Comparison of ENCODE assay signal across 8 mouse cellular contexts in the genomic region with DNA sequence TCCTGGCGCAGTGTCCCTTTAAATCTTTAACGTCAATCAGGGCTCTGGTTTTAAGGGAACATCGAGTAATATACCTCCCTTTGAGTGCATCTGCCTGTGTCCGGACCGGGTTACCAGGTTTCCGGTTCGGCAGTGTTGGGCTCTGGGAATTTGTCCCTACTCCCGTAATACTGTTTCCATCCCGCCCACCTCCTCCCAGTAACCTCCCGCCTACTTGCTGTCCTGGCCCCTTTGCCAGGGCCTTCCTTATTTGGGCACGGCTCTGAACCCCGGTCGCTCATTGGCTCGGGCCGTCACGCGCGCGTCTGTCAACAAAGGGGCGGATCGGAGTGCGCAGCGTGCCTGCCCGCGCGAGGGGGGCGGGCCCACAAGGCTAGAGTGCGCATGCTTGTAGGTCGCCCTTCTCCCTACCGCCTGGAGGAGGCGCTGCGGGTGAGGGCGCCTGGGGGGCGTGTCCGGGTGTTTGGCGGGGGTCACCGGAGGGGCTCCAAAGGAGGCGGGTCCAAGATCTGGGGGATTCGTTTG. TPM values are rescaled to one million over a fixed set of nuclear protein-coding genes. Genes with fewer than 3 reads are reported as not detected.
DNase-seq lines count a peak whose midpoint lies in the region; ATAC-seq lines count a peak whose summit lies in the region.

No protein-coding gene starts in this region.

- H3K9me3 ChIP-seq in heart, embryonic 13.5 days = no peaks in the 10 kb centered on the region
- no peaks in the 10 kb centered on the region for H3K9me3 ChIP-seq in liver, embryonic 12.5 days (replicated peaks)
- no peaks in the 10 kb centered on the region for H3K9me3 ChIP-seq in stomach, embryonic 15.5 days

- ATAC-seq in heart, embryonic 13.5 days (ENCODE audit: extremely low read depth, insufficient number of reproducible peaks, low FRiP score, low TSS enrichment) = peak; percentile 95
- ATAC-seq in liver, embryonic 12.5 days = peak; percentile 97
- peak; percentile 99 for ATAC-seq in stomach, embryonic 15.5 days (ENCODE audit: insufficient read depth, low FRiP score, low read depth)

- H3K4me2 ChIP-seq in heart, embryonic 13.5 days = peak overlapping the region; percentile 81
- H3K4me2 ChIP-seq in liver, embryonic 12.5 days = peak overlapping the region; percentile 73
- peak overlapping the region; percentile 87 for H3K4me2 ChIP-seq in stomach, embryonic 15.5 days

- H3K27ac ChIP-seq in brown adipose tissue, adult 24 weeks (replicated peaks; ENCODE audit: low read depth, low read length) = peak overlapping the region; percentile 88
- peak overlapping the region; percentile 90 for H3K27ac ChIP-seq in heart, embryonic 13.5 days (replicated peaks)
- H3K27ac ChIP-seq in liver, embryonic 12.5 days = peak overlapping the region; percentile 55
- peak overlapping the region; percentile 60 for H3K27ac ChIP-seq in stomach, embryonic 15.5 days

- no peaks in the 10 kb centered on the region for H3K27me3 ChIP-seq in heart, embryonic 13.5 days (replicated peaks)
- no peaks in the 10 kb centered on the region for H3K27me3 ChIP-seq in liver, embryonic 12.5 days (replicated peaks)
- no peaks in the 10 kb centered on the region for H3K27me3 ChIP-seq in stomach, embryonic 15.5 days (replicated peaks)

- H3K4me3 ChIP-seq in brown adipose tissue, adult 24 weeks (ENCODE audit: insufficient read depth, low read depth, low read length) = peak overlapping the region; percentile 58
- peak overlapping the region; percentile 60 for H3K4me3 ChIP-seq in heart, embryonic 13.5 days
- peak overlapping the region; percentile 47 for H3K4me3 ChIP-seq in liver, embryonic 12.5 days
- peak overlapping the region; percentile 49 for H3K4me3 ChIP-seq in stomach, embryonic 15.5 days (replicated peaks)

- under 1% methylated on average over 39 of the region's 39 CpGs for WGBS in heart, embryonic 13.5 days
- WGBS in liver, embryonic 12.5 days (ENCODE audit: insufficient replicate concordance) = under 1% methylated on average over 39 of the region's 39 CpGs
- under 1% methylated on average over 39 of the region's 39 CpGs for WGBS in stomach, embryonic 15.5 days

- H3K4me1 ChIP-seq in brown adipose tissue, adult 24 weeks (ENCODE audit: control insufficient read depth, insufficient read depth, insufficient read length, low read length) = no peaks in the 10 kb centered on the region
- H3K4me1 ChIP-seq in heart, embryonic 13.5 days = peaks cover 22% of the 10 kb centered on the region
- peaks cover 21% of the 10 kb centered on the region for H3K4me1 ChIP-seq in liver, embryonic 12.5 days
- H3K4me1 ChIP-seq in stomach, embryonic 15.5 days = peaks cover 6% of the 10 kb centered on the region; the same call in 1 of the 2 replicates

- peaks cover 47% of the 10 kb centered on the region for H3K36me3 ChIP-seq in heart, embryonic 13.5 days
- peaks cover 46% of the 10 kb centered on the region for H3K36me3 ChIP-seq in liver, embryonic 12.5 days
- H3K36me3 ChIP-seq in stomach, embryonic 15.5 days = peaks cover 18% of the 10 kb centered on the region

- H3K9ac ChIP-seq in heart, embryonic 13.5 days = peak overlapping the region; percentile 83
- H3K9ac ChIP-seq in liver, embryonic 12.5 days = peak overlapping the region; percentile 33; the same call in 1 of the 2 replicates
- H3K9ac ChIP-seq in stomach, embryonic 15.5 days = no peak overlapping the region

- DNase-seq in CD4-positive, CD25-positive, alpha-beta regulatory T cell, adult 2 months (ENCODE audit: low read depth, low spot score) = peak; percentile 97
- peak; percentile 94 for DNase-seq in fat pad, adult 2 months (ENCODE audit: extremely low read depth, low read depth, low spot score)
- DNase-seq in kidney, postnatal 10 days = peak; percentile 99
- DNase-seq in natural killer cell, adult 2 months (ENCODE audit: low spot score in 2 of 2) = peak; percentile 92 to 95

RNA-seq across cellular contexts. Expression of gene Fbxo46, which starts 11.7 kb away (rescaled TPM):
- 1.7 and 3.3 TPM in 2 replicates for polyA plus RNA-seq in brown adipose tissue, adult 24 weeks (2012; ENCODE audit: insufficient read depth, insufficient read length, missing spikeins)
- polyA plus RNA-seq in heart, embryonic 13.5 days (2015; fragmentation: Nextera tagmentation; extraction: Ambion mirVana) = 8.0 and 8.6 TPM in 2 replicates
- 8.1 and 10.1 TPM in 2 replicates for polyA plus RNA-seq in liver, embryonic 12.5 days (2016; fragmentation: Nextera tagmentation; extraction: Ambion mirVana)
- polyA plus RNA-seq in stomach, embryonic 15.5 days (2015; fragmentation: Nextera tagmentation; extraction: Ambion mirVana) = 11.6 and 12.8 TPM in 2 replicates

RNA-seq across cellular contexts. Expression of gene Gm4969, which starts 13.2 kb away (rescaled TPM):
- polyA plus RNA-seq in brown adipose tissue, adult 24 weeks (2012; ENCODE audit: insufficient read depth, insufficient read length, missing spikeins) = not detected in 2 replicates
- polyA plus RNA-seq in heart, embryonic 13.5 days (2015; fragmentation: Nextera tagmentation; extraction: Ambion mirVana) = 1.2 and 2.1 TPM in 2 replicates
- 0.55 and 0.66 TPM in 2 replicates for polyA plus RNA-seq in liver, embryonic 12.5 days (2016; fragmentation: Nextera tagmentation; extraction: Ambion mirVana)
- polyA plus RNA-seq in stomach, embryonic 15.5 days (2015; fragmentation: Nextera tagmentation; extraction: Ambion mirVana) = 2.8 and 3.2 TPM in 2 replicates

RNA-seq across cellular contexts. Expression of gene Qpctl, which starts 17.7 kb away (rescaled TPM):
- 7.5 and 9.1 TPM in 2 replicates for polyA plus RNA-seq in brown adipose tissue, adult 24 weeks (2012; ENCODE audit: insufficient read depth, insufficient read length, missing spikeins)
- polyA plus RNA-seq in heart, embryonic 13.5 days (2015; fragmentation: Nextera tagmentation; extraction: Ambion mirVana) = 9.5 and 9.7 TPM in 2 replicates
- polyA plus RNA-seq in liver, embryonic 12.5 days (2016; fragmentation: Nextera tagmentation; extraction: Ambion mirVana) = 4.9 and 5.5 TPM in 2 replicates
- polyA plus RNA-seq in stomach, embryonic 15.5 days (2015; fragmentation: Nextera tagmentation; extraction: Ambion mirVana) = 13.5 and 14.7 TPM in 2 replicates

RNA-seq across cellular contexts. Expression of gene Snrpd2, which starts 18.1 kb away (rescaled TPM):
- 30.3 and 42.2 TPM in 2 replicates for polyA plus RNA-seq in brown adipose tissue, adult 24 weeks (2012; ENCODE audit: insufficient read depth, insufficient read length, missing spikeins)
- polyA plus RNA-seq in heart, embryonic 13.5 days (2015; fragmentation: Nextera tagmentation; extraction: Ambion mirVana) = 107 and 113 TPM in 2 replicates
- 97.8 and 98.3 TPM in 2 replicates for polyA plus RNA-seq in liver, embryonic 12.5 days (2016; fragmentation: Nextera tagmentation; extraction: Ambion mirVana)
- polyA plus RNA-seq in stomach, embryonic 15.5 days (2015; fragmentation: Nextera tagmentation; extraction: Ambion mirVana) = 131 and 141 TPM in 2 replicates

RNA-seq across cellular contexts. Expression of gene Gipr, which starts 34.5 kb away (rescaled TPM):
- 0.44 TPM in 1 of 2 replicates, not detected in the other for polyA plus RNA-seq in brown adipose tissue, adult 24 weeks (2012; ENCODE audit: insufficient read depth, insufficient read length, missing spikeins)
- 9.9 and 14.6 TPM in 2 replicates for polyA plus RNA-seq in heart, embryonic 13.5 days (2015; fragmentation: Nextera tagmentation; extraction: Ambion mirVana)
- polyA plus RNA-seq in liver, embryonic 12.5 days (2016; fragmentation: Nextera tagmentation; extraction: Ambion mirVana) = 0.18 and 0.41 TPM in 2 replicates
- polyA plus RNA-seq in stomach, embryonic 15.5 days (2015; fragmentation: Nextera tagmentation; extraction: Ambion mirVana) = 2.3 and 2.9 TPM in 2 replicates

Comparison
In these comparisons a context has a peak if more than half of its experiments do, and no peak if none do; other contexts are left out.
1. Peak in every context shown above with its lines: DNase-seq, ATAC-seq, H3K4me3 ChIP-seq and H3K27ac ChIP-seq.